Mouse (Mus musculus): ENCODE data around the gene Smok3a. TPM values are rescaled to one million over a fixed set of nuclear protein-coding genes. Genes with fewer than 3 reads are reported as not detected.

Smok3a gene
- polyA plus RNA-seq (2014; fragmentation: Illumina TruSeq; extraction: RNeasy Lipid Tissue Mini Kit (QIAGEN cat#74804); ENCODE audit: low read depth, low replicate concordance): not detected

DNA sequence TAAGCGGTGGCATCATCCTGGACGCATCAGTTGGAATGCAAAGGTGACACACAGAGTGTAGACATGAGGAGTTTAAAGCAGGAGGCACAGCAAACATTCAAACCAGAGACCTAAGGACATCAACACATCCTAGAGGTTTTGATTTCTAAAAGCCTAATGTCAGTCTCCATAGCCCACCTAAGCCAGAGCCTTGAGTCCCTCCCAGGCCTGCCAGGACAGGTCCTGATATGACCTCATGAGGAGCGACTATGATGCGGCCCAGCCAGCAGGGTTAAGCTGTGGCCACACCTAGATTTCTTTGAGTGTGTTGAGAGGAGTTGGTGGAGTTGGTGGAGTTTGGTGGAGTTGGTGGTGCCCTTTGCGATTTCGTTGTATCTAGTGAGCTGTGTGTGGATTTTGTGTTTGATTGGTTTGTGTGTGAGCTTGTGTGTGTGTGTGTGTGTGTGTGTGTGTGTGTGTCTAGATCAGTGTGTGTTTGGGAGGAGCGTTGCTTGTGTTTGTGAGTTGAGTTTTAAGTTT, at the start of gene Smok3a, which contains the start of gene Smok3b:
Gene Smok3a, plus strand, starts transcription at position 301 of the 519 bp plus-strand sequence.
Gene Smok3b, plus strand, starts transcription at position 469 of the 519 bp plus-strand sequence.

DNA sequence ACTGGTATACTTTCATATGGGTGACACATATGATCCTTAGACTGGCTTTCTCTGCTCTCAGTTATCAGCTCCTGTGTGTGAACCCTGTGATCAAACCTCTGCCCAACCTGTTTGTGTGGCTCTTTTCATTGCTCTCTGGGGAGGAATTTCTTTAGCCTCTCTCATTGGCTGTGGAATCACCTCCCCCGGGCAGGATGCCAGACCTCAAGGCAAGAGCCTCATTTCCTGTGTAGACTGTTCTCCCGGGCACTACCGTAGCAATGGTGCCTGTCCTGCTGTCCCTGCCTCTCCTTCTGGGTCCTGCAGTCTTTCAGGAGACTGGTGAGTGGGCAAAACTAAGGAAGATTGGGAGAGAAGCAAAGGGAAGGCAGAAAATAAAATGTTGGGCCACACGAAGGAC, 39.8 kb upstream of the Smok3a start, which contains the start of gene Azgp1:
Gene Azgp1, plus strand, starts transcription at position 221 of the 400 bp plus-strand sequence.

DNA sequence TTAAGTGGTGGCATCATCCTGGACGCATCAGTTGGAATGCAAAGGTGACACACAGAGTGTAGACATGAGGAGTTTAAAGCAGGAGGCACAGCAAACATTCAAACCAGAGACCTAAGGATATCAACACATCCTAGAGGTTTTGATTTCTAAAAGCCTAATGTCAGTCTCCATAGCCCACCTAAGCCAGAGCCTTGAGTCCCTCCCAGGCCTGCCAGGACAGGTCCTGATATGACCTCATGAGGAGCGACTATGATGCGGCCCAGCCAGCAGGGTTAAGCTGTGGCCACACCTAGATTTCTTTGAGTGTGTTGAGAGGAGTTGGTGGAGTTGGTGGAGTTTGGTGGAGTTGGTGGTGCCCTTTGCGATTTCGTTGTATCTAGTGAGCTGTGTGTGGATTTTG, 31.8 kb downstream of the Smok3a start, which contains the start of gene Smok3c:
Gene Smok3c, plus strand, starts transcription at position 301 of the 400 bp plus-strand sequence.

Other genes with a start within 250 kb of the Smok3a start
- gene Ppp1r35, start 242.4 kb upstream of the Smok3a start, polyA plus RNA-seq (2014; fragmentation: Illumina TruSeq; extraction: RNeasy Lipid Tissue Mini Kit (QIAGEN cat#74804); ENCODE audit: low read depth, low replicate concordance): not detected
- 10.4 TPM for gene Mepce, start 233.6 kb upstream of the Smok3a start, polyA plus RNA-seq (2014; fragmentation: Illumina TruSeq; extraction: RNeasy Lipid Tissue Mini Kit (QIAGEN cat#74804); ENCODE audit: low read depth, low replicate concordance)
- gene Zcwpw1, start 233.5 kb upstream of the Smok3a start, polyA plus RNA-seq (2014; fragmentation: Illumina TruSeq; extraction: RNeasy Lipid Tissue Mini Kit (QIAGEN cat#74804); ENCODE audit: low read depth, low replicate concordance): 7.7 TPM
- 0.76 TPM for gene Pilra, start 185.0 kb upstream of the Smok3a start, polyA plus RNA-seq (2014; fragmentation: Illumina TruSeq; extraction: RNeasy Lipid Tissue Mini Kit (QIAGEN cat#74804); ENCODE audit: low read depth, low replicate concordance)
- gene Pilrb1, start 163.2 kb upstream of the Smok3a start, polyA plus RNA-seq (2014; fragmentation: Illumina TruSeq; extraction: RNeasy Lipid Tissue Mini Kit (QIAGEN cat#74804); ENCODE audit: low read depth, low replicate concordance): not detected
- gene Pilrb2, start 149.4 kb upstream of the Smok3a start, polyA plus RNA-seq (2014; fragmentation: Illumina TruSeq; extraction: RNeasy Lipid Tissue Mini Kit (QIAGEN cat#74804); ENCODE audit: low read depth, low replicate concordance): not detected
- gene Cyp3a13, start 99.6 kb upstream of the Smok3a start, polyA plus RNA-seq (2014; fragmentation: Illumina TruSeq; extraction: RNeasy Lipid Tissue Mini Kit (QIAGEN cat#74804); ENCODE audit: low read depth, low replicate concordance): not detected
- gene Gjc3, start 58.2 kb upstream of the Smok3a start, polyA plus RNA-seq (2014; fragmentation: Illumina TruSeq; extraction: RNeasy Lipid Tissue Mini Kit (QIAGEN cat#74804); ENCODE audit: low read depth, low replicate concordance): 0.64 TPM
- gene Azgp1, start 39.7 kb upstream of the Smok3a start, polyA plus RNA-seq (2014; fragmentation: Illumina TruSeq; extraction: RNeasy Lipid Tissue Mini Kit (QIAGEN cat#74804); ENCODE audit: low read depth, low replicate concordance): not detected
- not detected for gene Smok3b, start 168 bp downstream of the Smok3a start, polyA plus RNA-seq (2014; fragmentation: Illumina TruSeq; extraction: RNeasy Lipid Tissue Mini Kit (QIAGEN cat#74804); ENCODE audit: low read depth, low replicate concordance)
- not detected for gene Smok3c, start 31.9 kb downstream of the Smok3a start, polyA plus RNA-seq (2014; fragmentation: Illumina TruSeq; extraction: RNeasy Lipid Tissue Mini Kit (QIAGEN cat#74804); ENCODE audit: low read depth, low replicate concordance)
- gene Zkscan1, start 63.8 kb downstream of the Smok3a start, polyA plus RNA-seq (2014; fragmentation: Illumina TruSeq; extraction: RNeasy Lipid Tissue Mini Kit (QIAGEN cat#74804); ENCODE audit: low read depth, low replicate concordance): 48.4 TPM
- gene Zscan21, start 95.6 kb downstream of the Smok3a start, polyA plus RNA-seq (2014; fragmentation: Illumina TruSeq; extraction: RNeasy Lipid Tissue Mini Kit (QIAGEN cat#74804); ENCODE audit: low read depth, low replicate concordance): 13.8 TPM
- 14.7 TPM for gene Zfp113, start 134.5 kb downstream of the Smok3a start, polyA plus RNA-seq (2014; fragmentation: Illumina TruSeq; extraction: RNeasy Lipid Tissue Mini Kit (QIAGEN cat#74804); ENCODE audit: low read depth, low replicate concordance)
- gene Cops6, start 139.8 kb downstream of the Smok3a start, polyA plus RNA-seq (2014; fragmentation: Illumina TruSeq; extraction: RNeasy Lipid Tissue Mini Kit (QIAGEN cat#74804); ENCODE audit: low read depth, low replicate concordance): 94.6 TPM
- gene Ap4m1, start 150.7 kb downstream of the Smok3a start, polyA plus RNA-seq (2014; fragmentation: Illumina TruSeq; extraction: RNeasy Lipid Tissue Mini Kit (QIAGEN cat#74804); ENCODE audit: low read depth, low replicate concordance): 3.0 TPM
- gene Mcm7, start 151.2 kb downstream of the Smok3a start, polyA plus RNA-seq (2014; fragmentation: Illumina TruSeq; extraction: RNeasy Lipid Tissue Mini Kit (QIAGEN cat#74804); ENCODE audit: low read depth, low replicate concordance): 12.5 TPM
- 4.4 TPM for gene Taf6, start 166.2 kb downstream of the Smok3a start, polyA plus RNA-seq (2014; fragmentation: Illumina TruSeq; extraction: RNeasy Lipid Tissue Mini Kit (QIAGEN cat#74804); ENCODE audit: low read depth, low replicate concordance)
- 15.5 TPM for gene Cnpy4, start 166.2 kb downstream of the Smok3a start, polyA plus RNA-seq (2014; fragmentation: Illumina TruSeq; extraction: RNeasy Lipid Tissue Mini Kit (QIAGEN cat#74804); ENCODE audit: low read depth, low replicate concordance)
- 0.47 TPM for gene Mblac1, start 173.1 kb downstream of the Smok3a start, polyA plus RNA-seq (2014; fragmentation: Illumina TruSeq; extraction: RNeasy Lipid Tissue Mini Kit (QIAGEN cat#74804); ENCODE audit: low read depth, low replicate concordance)
- not detected for gene Nxpe5, start 204.6 kb downstream of the Smok3a start, polyA plus RNA-seq (2014; fragmentation: Illumina TruSeq; extraction: RNeasy Lipid Tissue Mini Kit (QIAGEN cat#74804); ENCODE audit: low read depth, low replicate concordance)
- gene Lamtor4, start 234.2 kb downstream of the Smok3a start, polyA plus RNA-seq (2014; fragmentation: Illumina TruSeq; extraction: RNeasy Lipid Tissue Mini Kit (QIAGEN cat#74804); ENCODE audit: low read depth, low replicate concordance): 1.3 TPM
- gene BC037034, start 242.8 kb downstream of the Smok3a start, polyA plus RNA-seq (2014; fragmentation: Illumina TruSeq; extraction: RNeasy Lipid Tissue Mini Kit (QIAGEN cat#74804); ENCODE audit: low read depth, low replicate concordance): 1.9 TPM

Data from adrenal gland, adult 10 weeks (tissue).